Mouse (Mus musculus) midbrain, embryonic 16.5 days (tissue): ENCODE measurements around the gene Usp17lc. TPM values are rescaled to one million over a fixed set of nuclear protein-coding genes. Genes with fewer than 3 reads are reported as not detected.
"Not testable (repeated sequence)": the region's sequence is repeated elsewhere in the genome, so short reads cannot be mapped to it uniquely, and the experiment has no call there.

Experiments used
- ATAC-seq: fragments of 200-750 bp; cut with Nextera tagmentation; 2 replicates; pipeline ENCODE4 v1.8.0; 2017; ENCODE audit warnings: moderate TSS enrichment
- H3K27ac ChIP-seq: fragments of 300-500 bp; sonication (generic); 2 replicates; pipeline ENCODE4 v1.5.1; 2014; ENCODE audit warnings: mild to moderate bottlenecking, low read length, mixed read lengths
- H3K27me3 ChIP-seq: fragments of 300-500 bp; sonication (generic); 2 replicates; pipeline ENCODE4 v1.6.1; 2014; ENCODE audit warnings: low read depth, low read length, mixed read lengths; ENCODE audit not compliant: control insufficient read depth, insufficient read depth
- H3K36me3 ChIP-seq: fragments of 300-500 bp; sonication (generic); 2 replicates; pipeline ENCODE4 v1.6.1; 2014; ENCODE audit warnings: mild to moderate bottlenecking, low read length, moderate library complexity, mixed read lengths; ENCODE audit not compliant: control insufficient read depth, insufficient read depth
- H3K4me1 ChIP-seq: fragments of 300-500 bp; sonication (generic); 2 replicates; pipeline ENCODE4 v1.6.1; 2014; ENCODE audit warnings: mild to moderate bottlenecking, low read length, mixed read lengths; ENCODE audit not compliant: control insufficient read depth, insufficient read depth
- H3K4me2 ChIP-seq: fragments of 300-500 bp; sonication (generic); 2 replicates; pipeline ENCODE4 v1.6.1; 2014; ENCODE audit warnings: mild to moderate bottlenecking, low read length, mixed read lengths
- H3K4me3 ChIP-seq: fragments of 300-500 bp; sonication (generic); 2 replicates; pipeline ENCODE4 v1.5.1; 2014; ENCODE audit warnings: low read depth, mild to moderate bottlenecking, low read length, moderate library complexity, mixed read lengths
- H3K9ac ChIP-seq: fragments of 300-500 bp; sonication (generic); 2 replicates; pipeline ENCODE4 v1.6.1; 2014; ENCODE audit warnings: low read depth, low read length, mixed read lengths
- H3K9me3 ChIP-seq: fragments of 300-500 bp; sonication (generic); replicated peaks from 2 replicates; pipeline ENCODE4 v1.6.1; 2014; ENCODE audit warnings: mild to moderate bottlenecking, low read length, mixed read lengths; ENCODE audit not compliant: control insufficient read depth, poor library complexity, severe bottlenecking
- WGBS: fragments of 180-500 bp; shearing (Covaris S2); extraction: QIAGEN DNeasy Blood & Tissue Kit; methylation state at CpG from one replicate; pipeline ENCODE4 v1.1.7; 2014; 5-methylcytosine and 5-hydroxymethylcytosine counted together
- polyA plus RNA-seq: library from polyadenylated mRNA; unstranded; fragments of >200 nt; fragmentation: Nextera tagmentation; extraction: Ambion mirVana; gene quantifications from 2 replicates; pipeline ENCODE4 v1.2.1, GENCODE M21; 2015

Usp17lc gene
- polyA plus RNA-seq: not detected in 2 replicates

- not testable (repeated sequence) for H3K4me3 ChIP-seq, H3K9ac ChIP-seq, H3K9me3 ChIP-seq, H3K27ac ChIP-seq, H3K27me3 ChIP-seq, ATAC-seq, H3K4me1 ChIP-seq, H3K36me3 ChIP-seq, H3K4me2 ChIP-seq
- 50% methylated on average over 1 of the region's 1 CpGs for WGBS
These were observed at the start of gene Usp17lc for GRCm38 (mm10) chr7:103414772-103415171. Usp17lc (plus strand) TSS chr7:103415072.

DNA sequence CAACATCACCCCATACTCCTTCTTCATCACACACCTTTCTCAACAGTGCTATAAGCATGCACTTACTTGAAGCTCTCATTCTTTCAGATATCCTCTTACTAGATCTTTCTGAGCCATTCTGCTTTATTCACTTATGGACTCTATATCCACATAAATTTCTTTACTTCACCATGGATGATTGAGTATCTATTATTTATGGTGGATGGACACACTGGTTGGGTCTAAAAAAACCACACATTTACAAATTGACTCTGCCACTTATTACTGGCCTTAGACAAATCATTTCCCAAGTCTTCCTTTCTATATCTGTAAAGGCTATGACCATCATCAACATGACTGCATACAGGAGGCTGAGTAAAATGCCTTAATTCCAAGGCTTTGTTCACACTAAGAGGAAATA lies 28.8 kb upstream of the Usp17lc start, which contains the start of gene Olfr603:
TSS of gene Olfr603 (minus strand) at position 101 of the 400 bp plus-strand sequence.
- Histone ChIP-seq H3K4me3 (no peak within 1 kb of the TSS), H3K36me3 (no peaks in the 10 kb centered on the region), H3K9me3 (no peaks in the 10 kb centered on the region), H3K4me2 (no peak within 1 kb of the TSS), H3K27me3 (no peaks in the 10 kb centered on the region), H3K27ac (no peak within 1 kb of the TSS), H3K9ac (no peak within 1 kb of the TSS), H3K4me1 (no peaks in the 10 kb centered on the region)
- no peak for ATAC-seq

- H3K4me2 ChIP-seq: no peak overlapping the region
- no peak overlapping the region for H3K27ac ChIP-seq
- no peak for ATAC-seq
- no peak overlapping the region for H3K9ac ChIP-seq
- no peaks in the 10 kb centered on the region for H3K27me3 ChIP-seq
- no peaks in the 10 kb centered on the region for H3K36me3 ChIP-seq
- no peak overlapping the region for H3K4me3 ChIP-seq
- no peaks in the 10 kb centered on the region for H3K4me1 ChIP-seq
- no peaks in the 10 kb centered on the region for H3K9me3 ChIP-seq
These were observed 17.1 kb upstream of the Usp17lc start for GRCm38 (mm10) chr7:103397758-103398157.

GRCm38 (mm10) chr7:103398981-103399380 lies 15.9 kb upstream of the Usp17lc start:
- H3K4me2 ChIP-seq: no peak overlapping the region
- WGBS: 0% methylated on average over 1 of the region's 1 CpGs
- no peak for ATAC-seq

GRCm38 (mm10) chr7:103406521-103407055 lies 8.3 kb upstream of the Usp17lc start:
- not testable (repeated sequence) for H3K4me2 ChIP-seq, H3K27ac ChIP-seq

More at GRCm38 (mm10) chr7:103398981-103399380, 15.9 kb upstream of the Usp17lc start:
- Histone ChIP-seq H3K27ac (no peak overlapping the region), H3K4me3 (no peak overlapping the region), H3K27me3 (no peaks in the 10 kb centered on the region), H3K36me3 (no peaks in the 10 kb centered on the region), H3K9me3 (no peaks in the 10 kb centered on the region), H3K9ac (no peak overlapping the region), H3K4me1 (no peaks in the 10 kb centered on the region)

GRCm38 (mm10) chr7:103445339-103445738 lies 30.5 kb downstream of the Usp17lc start, which contains the start of gene Olfr605:
Olfr605 (minus strand) TSS chr7:103445439.
- no peak within 1 kb of the TSS for H3K9ac ChIP-seq
- ATAC-seq: no peak
- no peaks in the 10 kb centered on the region for H3K4me1 ChIP-seq
- H3K36me3 ChIP-seq: no peaks in the 10 kb centered on the region
- no peak within 1 kb of the TSS for H3K4me3 ChIP-seq
- no peak within 1 kb of the TSS for H3K27ac ChIP-seq
- 89% methylated on average over 1 of the region's 1 CpGs for WGBS
- no peak within 1 kb of the TSS for H3K4me2 ChIP-seq
- no peaks in the 10 kb centered on the region for H3K27me3 ChIP-seq
- no peaks in the 10 kb centered on the region for H3K9me3 ChIP-seq

More at GRCm38 (mm10) chr7:103406521-103407055, 8.3 kb upstream of the Usp17lc start:
- 74% methylated on average over 3 of the region's 3 CpGs for WGBS
- not testable (repeated sequence) for H3K4me1 ChIP-seq, ATAC-seq, H3K36me3 ChIP-seq, H3K4me3 ChIP-seq, H3K27me3 ChIP-seq, H3K9me3 ChIP-seq, H3K9ac ChIP-seq

DNA sequence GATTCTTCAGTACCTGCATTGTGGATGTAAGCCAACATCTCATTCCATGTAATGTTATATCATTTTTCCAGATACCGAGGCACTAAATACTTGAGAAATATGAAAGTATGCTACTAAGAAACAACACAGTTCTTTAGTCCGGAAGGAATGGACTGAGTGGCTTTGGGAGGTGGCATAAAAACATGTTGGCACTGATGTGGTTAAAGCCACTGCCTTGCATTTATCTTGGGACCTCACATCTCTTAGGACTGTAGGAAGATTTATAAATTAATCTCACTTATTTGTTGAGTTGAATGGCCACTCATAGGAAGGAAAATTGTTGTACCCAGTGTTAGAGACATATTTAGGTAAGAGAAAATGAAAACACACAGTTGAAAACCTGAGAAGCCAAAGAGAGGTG lies 33.9 kb downstream of the Usp17lc start, which contains the start of gene Olfr606:
TSS of gene Olfr606 (plus strand) at position 301 of the 400 bp plus-strand sequence.
- H3K4me2 ChIP-seq: no peak within 1 kb of the TSS
- no peak within 1 kb of the TSS for H3K9ac ChIP-seq
- H3K9me3 ChIP-seq: no peaks in the 10 kb centered on the region
- H3K27me3 ChIP-seq: no peaks in the 10 kb centered on the region
- H3K4me3 ChIP-seq: no peak within 1 kb of the TSS
- 96% methylated on average over 2 of the region's 2 CpGs for WGBS
- H3K36me3 ChIP-seq: no peaks in the 10 kb centered on the region
- ATAC-seq: no peak
- H3K27ac ChIP-seq: no peak within 1 kb of the TSS
- H3K4me1 ChIP-seq: no peaks in the 10 kb centered on the region

DNA sequence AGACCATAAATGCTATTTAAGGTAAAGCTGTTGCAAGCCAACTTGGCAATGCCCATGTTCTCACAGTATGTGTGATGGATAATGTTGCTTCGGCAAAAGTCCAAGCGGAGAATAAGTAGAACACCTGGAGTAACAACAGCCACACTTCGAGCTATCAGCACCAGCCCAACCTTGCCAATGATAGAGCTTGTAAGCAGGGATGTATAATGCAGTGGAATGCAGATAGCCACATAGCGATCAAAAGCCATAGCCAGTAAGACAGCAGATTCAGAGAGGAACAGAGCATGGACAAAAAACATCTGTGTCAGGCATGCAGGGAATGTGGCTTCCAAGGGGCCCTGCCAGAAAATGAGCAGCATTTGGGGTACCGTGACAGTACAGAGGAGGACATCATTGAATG lies 45.7 kb downstream of the Usp17lc start:
- Histone ChIP-seq H3K4me1 (no peaks in the 10 kb centered on the region), H3K4me3 (no peak overlapping the region), H3K9me3 (no peaks in the 10 kb centered on the region), H3K27ac (no peak overlapping the region), H3K27me3 (no peaks in the 10 kb centered on the region), H3K4me2 (no peak overlapping the region), H3K36me3 (no peaks in the 10 kb centered on the region), H3K9ac (no peak overlapping the region)
- 91% methylated on average over 5 of the region's 5 CpGs for WGBS
- ATAC-seq: no peak
